8 mouse cellular contexts compared by ENCODE assay signal in the genomic region with DNA sequence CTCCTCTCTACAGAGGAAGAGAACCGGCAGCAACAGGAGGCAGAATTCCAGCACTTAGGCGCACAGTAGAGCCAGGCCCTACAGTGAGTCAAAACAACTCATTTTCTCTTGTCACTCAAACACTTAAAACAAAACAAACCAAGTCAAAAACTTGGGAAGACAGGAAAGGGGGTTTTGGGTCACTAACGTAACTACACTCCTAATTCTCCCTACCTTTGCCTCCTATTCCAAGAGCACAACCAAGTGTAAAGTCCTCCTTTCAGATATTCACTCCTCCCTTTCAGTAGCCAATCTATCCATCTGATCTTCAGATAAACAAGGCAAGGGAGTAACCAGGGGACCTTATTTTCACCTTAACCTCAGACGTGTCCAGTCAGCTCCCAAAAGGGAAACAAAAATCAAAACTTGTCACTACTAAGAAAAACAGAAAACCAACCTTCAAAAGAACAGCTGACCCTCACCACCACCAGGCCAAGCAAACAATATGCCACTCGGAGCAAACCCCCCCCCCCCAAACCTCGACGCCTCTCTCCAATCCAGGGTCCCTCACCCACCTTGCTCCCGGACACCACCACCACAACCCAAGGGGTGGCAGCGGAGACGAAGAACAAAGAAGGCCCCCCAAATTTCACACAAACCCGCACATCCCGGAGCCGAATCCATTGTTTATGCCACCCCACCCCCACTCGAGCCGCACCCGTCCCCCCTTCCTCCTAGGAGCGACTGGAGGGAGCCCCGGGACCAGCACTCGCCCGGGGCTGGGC. TPM values are rescaled to one million over a fixed set of nuclear protein-coding genes. Genes with fewer than 3 reads are reported as not detected.
DNase-seq lines count a peak whose midpoint lies in the region; ATAC-seq and TF ChIP-seq lines count a peak whose summit lies in the region.

No protein-coding gene starts in this region.

- H3K36me3 ChIP-seq in heart, embryonic 12.5 days, result peaks cover 32% of the 10 kb centered on the region
- H3K36me3 ChIP-seq in heart, embryonic 15.5 days, result peaks cover 11% of the 10 kb centered on the region
- no peaks in the 10 kb centered on the region; the same call in 1 of the 2 replicates for H3K36me3 ChIP-seq in liver, embryonic 14.5 days (replicated peaks; ENCODE audit: control insufficient read depth, insufficient read depth, low read depth)

- no peaks in the 10 kb centered on the region for H3K9me3 ChIP-seq in heart, embryonic 12.5 days (replicated peaks)
- no peaks in the 10 kb centered on the region for H3K9me3 ChIP-seq in heart, embryonic 15.5 days (replicated peaks)
- no peaks in the 10 kb centered on the region for H3K9me3 ChIP-seq in liver, embryonic 14.5 days (ENCODE audit: control insufficient read depth, low read length)

- peak overlapping the region; percentile 87 for H3K27ac ChIP-seq in heart, embryonic 12.5 days (ENCODE audit: poor library complexity, severe bottlenecking)
- H3K27ac ChIP-seq in heart, embryonic 15.5 days, result peak overlapping the region; percentile 90
- peak overlapping the region; percentile 68 for H3K27ac ChIP-seq in liver, embryonic 14.5 days

- no peaks in the 10 kb centered on the region for H3K27me3 ChIP-seq in heart, embryonic 12.5 days (replicated peaks)
- H3K27me3 ChIP-seq in heart, embryonic 15.5 days, result no peaks in the 10 kb centered on the region
- H3K27me3 ChIP-seq in liver, embryonic 14.5 days (ENCODE audit: control insufficient read depth, insufficient read depth, low read length), result no peaks in the 10 kb centered on the region

- peak overlapping the region; percentile 96 for H3K9ac ChIP-seq in heart, embryonic 12.5 days
- peak overlapping the region; percentile 98 for H3K9ac ChIP-seq in heart, embryonic 15.5 days
- peak overlapping the region; percentile 88 for H3K9ac ChIP-seq in liver, embryonic 14.5 days (replicated peaks)

- TF ChIP-seq CTCF in liver, embryonic 14.5 days (IDR thresholded peaks at IDR 0.05; ENCODE audit: low read depth), result no peak

- TF ChIP-seq EP300 in liver, embryonic 14.5 days (IDR thresholded peaks at IDR 0.05; ENCODE audit: low read depth), result no peak

- 3% methylated on average over 20 of the region's 20 CpGs for WGBS in heart, embryonic 12.5 days
- 4% methylated on average over 19 of the region's 20 CpGs for WGBS in heart, embryonic 15.5 days
- 10% methylated on average over 19 of the region's 20 CpGs for WGBS in liver, embryonic 14.5 days (ENCODE audit: insufficient replicate concordance)

- DNase-seq in heart, postnatal 36 days, result no peak
- peak; percentile 11 for DNase-seq in MN1 (ENCODE audit: low spot score)
- no peak for DNase-seq in liver, embryonic 14.5 days (ENCODE audit: low read depth in 3 of 3, low spot score in 3 of 3)
- no peak for DNase-seq in cerebellum, adult 11 months
- DNase-seq in left cerebral cortex, adult 8-10 months (ENCODE audit: low spot score in 2 of 2), result no peak

- no peak; the same call in none of the 2 replicates for ATAC-seq in heart, embryonic 12.5 days (ENCODE audit: insufficient number of reproducible peaks, low FRiP score)
- peak; percentile 2; the same call in 1 of the 2 replicates for ATAC-seq in heart, embryonic 15.5 days (replicated peaks; ENCODE audit: insufficient number of reproducible peaks, insufficient read depth, low FRiP score, low read depth)
- ATAC-seq in liver, embryonic 14.5 days (ENCODE audit: insufficient read depth), result no peak
- ATAC-seq in monocyte, adult 5-6 weeks (replicated peaks; ENCODE audit: insufficient number of reproducible peaks, low FRiP score, low TSS enrichment, poor library complexity, severe bottlenecking), result no peak

- peaks cover 29% of the 10 kb centered on the region for H3K4me1 ChIP-seq in heart, embryonic 12.5 days (replicated peaks)
- peaks cover 27% of the 10 kb centered on the region for H3K4me1 ChIP-seq in heart, embryonic 15.5 days (replicated peaks)
- H3K4me1 ChIP-seq in liver, embryonic 14.5 days (replicated peaks; ENCODE audit: control insufficient read depth in 2 of 2, insufficient read depth in 2 of 2, low read length in 1 of 2), result peaks cover 5 to 7% of the 10 kb centered on the region in 2 experiments

- intact Hi-C loops in heart, postnatal 36 days (cut with DNase I), result loop anchor here (5.0 kb wide), 1 partner anchor 36 kb away; a partner anchor contains a TSS

- H3K4me2 ChIP-seq in heart, embryonic 12.5 days, result peak overlapping the region; percentile 73
- H3K4me2 ChIP-seq in heart, embryonic 15.5 days, result peak overlapping the region; percentile 72
- H3K4me2 ChIP-seq in liver, embryonic 14.5 days (ENCODE audit: low read depth), result peak overlapping the region; percentile 70

- peak overlapping the region; percentile 88 for H3K4me3 ChIP-seq in heart, embryonic 12.5 days
- peak overlapping the region; percentile 98 for H3K4me3 ChIP-seq in heart, embryonic 15.5 days
- H3K4me3 ChIP-seq in liver, embryonic 14.5 days (ENCODE audit: insufficient read depth in 1 of 2, low read depth in 2 of 2, low read length in 2 of 2), result peak overlapping the region; percentile 77 to 95

RNA-seq across cellular contexts. Expression of a gene that starts 0.6 kb away (rescaled TPM):
- 16.3 and 19.2 TPM in 2 replicates for polyA plus RNA-seq in heart, embryonic 12.5 days (2016; fragmentation: Nextera tagmentation; extraction: Ambion mirVana)
- total RNA-seq in heart, postnatal 36 days (2021), result 10 to 100 TPM; 14.2 to 18.7 TPM
- 13.9 and 16.8 TPM in 2 replicates for polyA plus RNA-seq in heart, embryonic 15.5 days (2015; fragmentation: Nextera tagmentation; extraction: Ambion mirVana)
- polyA plus RNA-seq in liver, embryonic 14.5 days (2012; rRNA removed), result 6.3 and 7.0 TPM in 2 replicates
- 4.8 and 5.4 TPM in 2 replicates for polyA plus RNA-seq in liver, embryonic 14.5 days (2014; fragmentation: Nextera tagmentation; extraction: Ambion mirVana)
- 15.9 to 24.5 TPM (median 19.2 TPM) in 3 replicates for total RNA-seq in monocyte, adult 5-6 weeks (2017)
- 10 to 100 TPM; 38.9 to 47.2 (median 42.2) TPM for total RNA-seq in left cerebral cortex, adult 8-10 months (2022)

RNA-seq across cellular contexts. Expression of a gene that starts 34.7 kb away (rescaled TPM):
- 176 and 187 TPM in 2 replicates for polyA plus RNA-seq in heart, embryonic 12.5 days (2016; fragmentation: Nextera tagmentation; extraction: Ambion mirVana)
- 10 to 100 TPM; 54.5 to 54.7 TPM for total RNA-seq in heart, postnatal 36 days (2021)
- 156 and 157 TPM in 2 replicates for polyA plus RNA-seq in heart, embryonic 15.5 days (2015; fragmentation: Nextera tagmentation; extraction: Ambion mirVana)
- polyA plus RNA-seq in liver, embryonic 14.5 days (2012; rRNA removed), result 26.4 and 41.9 TPM in 2 replicates
- 74.4 and 80.7 TPM in 2 replicates for polyA plus RNA-seq in liver, embryonic 14.5 days (2014; fragmentation: Nextera tagmentation; extraction: Ambion mirVana)
- 239 to 354 TPM (median 242 TPM) in 3 replicates for total RNA-seq in monocyte, adult 5-6 weeks (2017)
- total RNA-seq in left cerebral cortex, adult 8-10 months (2022), result 100 to 1,000 TPM; 113 to 124 (median 120) TPM
